Mouse (Mus musculus): ENCODE measurements around the gene Ptgfrn. TPM values are rescaled to one million over a fixed set of nuclear protein-coding genes. Genes with fewer than 3 reads are reported as not detected.

The Ptgfrn gene
- polyA plus RNA-seq, 1 experiment from 2014 or later, result 0.46 TPM

- H3K4me1 ChIP-seq (replicated peaks), result no peaks in the 10 kb centered on the region
- no peak overlapping the region for H3K27ac ChIP-seq
- H3K9ac ChIP-seq, result no peak overlapping the region
- no peaks in the 10 kb centered on the region for H3K9me3 ChIP-seq (replicated peaks)
- no peaks in the 10 kb centered on the region; the same call in 1 of the 2 replicates for H3K27me3 ChIP-seq
- no peak overlapping the region for H3K4me2 ChIP-seq
- H3K36me3 ChIP-seq, result no peaks in the 10 kb centered on the region
- no peak overlapping the region for H3K4me3 ChIP-seq (replicated peaks)
- ATAC-seq (ENCODE audit: low read depth) (no peak), DNase-seq (no peak)
- 53% methylated on average over 10 of the region's 10 CpGs for WGBS (ENCODE audit: insufficient replicate concordance)
These were observed 112.1 kb downstream of the Ptgfrn start for GRCm38 (mm10) chr3:100997785-100998570.

- Histone ChIP-seq H3K27me3 (no peaks in the 10 kb centered on the region), H3K9ac (no peak overlapping the region), H3K27ac (no peak overlapping the region), H3K4me2 (no peak overlapping the region), H3K36me3 (no peaks in the 10 kb centered on the region), H3K4me3 (replicated peaks) (no peak overlapping the region), H3K4me1 (replicated peaks) (no peaks in the 10 kb centered on the region), H3K9me3 (replicated peaks) (no peaks in the 10 kb centered on the region)
- DNase-seq (no peak), ATAC-seq (ENCODE audit: low read depth) (no peak)
- 65% methylated on average over 4 of the region's 4 CpGs for WGBS (ENCODE audit: insufficient replicate concordance)
These were observed 115.8 kb downstream of the Ptgfrn start for GRCm38 (mm10) chr3:100994252-100994651.

GRCm38 (mm10) chr3:100993718-100994117, 116.4 kb downstream of the Ptgfrn start:
- 24% methylated on average over 15 of the region's 15 CpGs for WGBS (ENCODE audit: insufficient replicate concordance)
- ATAC-seq (ENCODE audit: low read depth) (no peak), DNase-seq (no peak)
- no peaks in the 10 kb centered on the region for H3K36me3 ChIP-seq
- H3K27me3 ChIP-seq, result no peaks in the 10 kb centered on the region
- H3K27ac ChIP-seq, result no peak overlapping the region
- H3K4me2 ChIP-seq, result no peak overlapping the region
- H3K4me1 ChIP-seq (replicated peaks), result no peaks in the 10 kb centered on the region
- H3K9ac ChIP-seq, result no peak overlapping the region
- no peak overlapping the region for H3K4me3 ChIP-seq (replicated peaks)
- H3K9me3 ChIP-seq (replicated peaks), result no peaks in the 10 kb centered on the region

GRCm38 (mm10) chr3:100993158-100993557, 116.9 kb downstream of the Ptgfrn start:
- Histone ChIP-seq H3K27me3 (no peaks in the 10 kb centered on the region), H3K4me3 (replicated peaks) (no peak overlapping the region), H3K9ac (no peak overlapping the region), H3K27ac (no peak overlapping the region), H3K4me2 (no peak overlapping the region), H3K9me3 (replicated peaks) (no peaks in the 10 kb centered on the region), H3K4me1 (replicated peaks) (no peaks in the 10 kb centered on the region), H3K36me3 (no peaks in the 10 kb centered on the region)
- DNase-seq (no peak), ATAC-seq (ENCODE audit: low read depth) (no peak)
- 64% methylated on average over 7 of the region's 7 CpGs for WGBS (ENCODE audit: insufficient replicate concordance)

Other genes starting within 250 kb of the Ptgfrn start
- gene Trim45, start 188.1 kb downstream of the Ptgfrn start, polyA plus RNA-seq (2015; fragmentation: Nextera tagmentation; extraction: Ambion mirVana), result 0.88 and 1.0 TPM in 2 replicates
- 8.4 and 9.6 TPM in 2 replicates for gene Ttf2, start 140.6 kb downstream of the Ptgfrn start, polyA plus RNA-seq (2015; fragmentation: Nextera tagmentation; extraction: Ambion mirVana)
- gene Cd101, start 80.7 kb downstream of the Ptgfrn start, polyA plus RNA-seq (2015; fragmentation: Nextera tagmentation; extraction: Ambion mirVana), result 0.03 and 0.05 TPM in 2 replicates
- not detected in 2 replicates for gene Cd2, start 177.7 kb upstream of the Ptgfrn start, polyA plus RNA-seq (2015; fragmentation: Nextera tagmentation; extraction: Ambion mirVana)

Measured in liver, embryonic 13.5 days (tissue).